Mouse (Mus musculus) forebrain, embryonic 12.5 days (tissue): ENCODE measurements around the gene Tenm2. TPM values are rescaled to one million over a fixed set of nuclear protein-coding genes. Genes with fewer than 3 reads are reported as not detected.

Source experiments
- ATAC-seq: fragments of 200-750 bp; cut with Nextera tagmentation; 2 replicates; pipeline ENCODE4 v1.8.0; 2017; ENCODE audit warnings: moderate TSS enrichment; ENCODE audit not compliant: low FRiP score
- H3K27ac ChIP-seq: fragments of 300-500 bp; sonication (generic); 2 replicates; pipeline ENCODE4 v1.5.1; 2016; ENCODE audit warnings: mild to moderate bottlenecking
- H3K27me3 ChIP-seq: fragments of 300-500 bp; sonication (generic); 2 replicates; pipeline ENCODE4 v1.6.1; 2016; ENCODE audit warnings: mild to moderate bottlenecking
- H3K36me3 ChIP-seq: fragments of 300-500 bp; sonication (generic); replicated peaks from 2 replicates; pipeline ENCODE4 v1.6.1; 2016; ENCODE audit warnings: mild to moderate bottlenecking
- H3K4me1 ChIP-seq: fragments of 300-500 bp; sonication (generic); 2 replicates; pipeline ENCODE4 v1.6.1; 2016
- H3K4me2 ChIP-seq: fragments of 300-500 bp; sonication (generic); 2 replicates; pipeline ENCODE4 v1.6.1; 2016; ENCODE audit warnings: mild to moderate bottlenecking, moderate library complexity
- H3K4me3 ChIP-seq: fragments of 300-500 bp; sonication (generic); replicated peaks from 2 replicates; pipeline ENCODE4 v1.5.1; 2016; ENCODE audit warnings: mild to moderate bottlenecking
- H3K9ac ChIP-seq: fragments of 300-500 bp; sonication (generic); 2 replicates; pipeline ENCODE4 v1.6.1; 2016; ENCODE audit warnings: mild to moderate bottlenecking
- H3K9me3 ChIP-seq: fragments of 300-500 bp; sonication (generic); 2 replicates; pipeline ENCODE4 v1.6.1; 2016
- WGBS: fragments of 180-500 bp; shearing (Covaris S2); methylation state at CpG from one replicate; pipeline ENCODE4 v1.1.7; 2016; 5-methylcytosine and 5-hydroxymethylcytosine counted together
- polyA plus RNA-seq: library from polyadenylated mRNA; unstranded; fragments of >200 nt; fragmentation: Nextera tagmentation; extraction: Ambion mirVana; gene quantifications from 2 replicates; pipeline ENCODE4 v1.2.1, GENCODE M21; 2016

The Tenm2 gene
- polyA plus RNA-seq, 1 experiment from 2014 or later: 10.9 TPM

DNA sequence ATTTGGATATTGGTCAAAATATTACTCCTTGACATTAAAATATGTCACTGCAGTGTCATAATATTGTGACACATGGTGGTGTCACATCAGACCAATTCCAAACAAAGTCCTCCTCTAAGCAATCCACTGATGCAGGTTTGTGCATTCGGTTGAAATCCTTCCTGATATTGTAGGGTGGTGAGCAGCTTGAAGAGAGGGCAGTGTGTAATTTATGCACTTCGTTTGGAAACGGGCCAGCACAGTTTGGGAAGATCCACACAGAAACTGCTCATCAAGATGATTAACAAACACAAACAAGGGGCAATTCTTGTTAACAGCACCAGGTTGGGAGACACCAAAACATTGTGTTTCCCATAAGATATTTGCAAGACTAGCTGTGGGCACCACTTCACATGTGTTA is 508.0 kb downstream of the Tenm2 start:
- Histone ChIP-seq H3K9ac (no peak overlapping the region), H3K4me1 (no peaks in the 10 kb centered on the region), H3K27me3 (no peaks in the 10 kb centered on the region), H3K27ac (no peak overlapping the region), H3K9me3 (no peaks in the 10 kb centered on the region), H3K4me3 (no peak overlapping the region), H3K4me2 (no peak overlapping the region), H3K36me3 (no peaks in the 10 kb centered on the region)
- ATAC-seq: no peak
- WGBS: 76% methylated on average over 3 of the region's 3 CpGs

DNA sequence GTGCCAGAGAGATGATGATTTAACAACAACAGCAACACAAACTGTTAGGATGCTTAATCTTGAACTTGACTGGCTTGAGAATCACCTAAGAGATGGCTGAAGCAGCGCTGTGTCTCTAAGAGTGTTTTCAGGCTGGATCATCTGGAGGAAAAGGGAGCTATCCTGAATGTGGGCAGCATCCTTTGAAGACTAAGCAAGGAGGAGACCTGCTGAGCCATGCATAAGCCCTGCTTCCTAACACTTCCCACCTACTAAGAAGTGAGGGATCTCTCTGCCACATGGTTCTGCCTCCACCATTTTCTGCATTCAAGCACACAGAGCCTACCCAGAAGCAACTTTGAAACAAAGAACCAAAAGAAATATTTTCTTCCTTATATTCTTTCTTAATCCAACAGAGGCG is 532.9 kb downstream of the Tenm2 start:
- H3K27me3 ChIP-seq: no peaks in the 10 kb centered on the region
- WGBS: 83% methylated on average over 2 of the region's 2 CpGs
- no peaks in the 10 kb centered on the region for H3K36me3 ChIP-seq
- no peak overlapping the region for H3K4me3 ChIP-seq
- no peak overlapping the region for H3K9ac ChIP-seq
- ATAC-seq: no peak
- H3K9me3 ChIP-seq: no peaks in the 10 kb centered on the region
- H3K27ac ChIP-seq: no peak overlapping the region
- H3K4me2 ChIP-seq: no peak overlapping the region
- peaks cover 18% of the 10 kb centered on the region for H3K4me1 ChIP-seq

DNA sequence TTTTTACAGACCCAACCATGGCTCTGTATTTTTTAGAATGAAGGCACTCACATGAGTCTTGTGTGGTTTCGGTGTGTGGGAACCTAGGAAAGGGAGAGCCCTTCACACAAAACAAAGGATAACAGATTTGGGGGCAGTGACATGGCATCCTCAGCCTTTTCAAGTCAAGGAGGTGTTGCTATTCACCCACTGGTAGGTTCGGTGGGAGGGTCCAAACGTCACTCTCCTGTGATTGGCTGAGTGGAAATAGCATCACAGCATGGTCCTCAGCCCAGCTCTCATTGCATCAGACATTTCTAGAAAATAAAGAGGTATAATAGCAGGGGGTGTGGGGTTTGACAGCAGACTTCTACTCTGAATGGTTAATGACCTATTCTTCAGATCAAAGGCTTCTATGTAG is 534.8 kb downstream of the Tenm2 start:
- Histone ChIP-seq H3K4me2 (no peak overlapping the region), H3K9me3 (no peaks in the 10 kb centered on the region), H3K36me3 (no peaks in the 10 kb centered on the region), H3K9ac (no peak overlapping the region), H3K4me3 (no peak overlapping the region), H3K4me1 (peaks cover 36% of the 10 kb centered on the region), H3K27me3 (no peaks in the 10 kb centered on the region), H3K27ac (no peak overlapping the region)
- WGBS: 61% methylated on average over 3 of the region's 3 CpGs
- peak; percentile 31; the same call in 1 of the 2 replicates for ATAC-seq

DNA sequence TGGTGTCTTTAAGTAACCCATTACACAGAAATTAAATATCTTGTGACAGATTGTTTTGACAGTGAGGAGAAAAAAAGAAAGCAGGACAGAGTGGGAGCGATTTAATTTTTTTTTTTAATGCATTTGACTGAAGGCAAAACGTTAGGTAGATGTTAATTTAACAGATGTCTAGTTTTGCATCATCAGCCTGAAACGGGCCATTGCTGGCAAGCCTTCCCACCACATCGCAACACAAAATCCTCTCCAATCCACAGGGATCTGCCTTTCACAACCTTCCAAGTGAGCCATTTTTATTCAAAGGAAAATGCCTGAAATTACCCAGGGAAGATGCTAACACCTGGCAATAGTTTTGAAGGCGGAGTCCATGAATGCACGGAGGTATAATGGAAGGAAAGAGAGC is 535.6 kb downstream of the Tenm2 start:
- Histone ChIP-seq H3K9me3 (no peaks in the 10 kb centered on the region), H3K4me2 (no peak overlapping the region), H3K4me3 (no peak overlapping the region), H3K27me3 (no peaks in the 10 kb centered on the region), H3K36me3 (no peaks in the 10 kb centered on the region), H3K4me1 (peaks cover 44% of the 10 kb centered on the region), H3K9ac (no peak overlapping the region), H3K27ac (no peak overlapping the region)
- ATAC-seq: no peak
- WGBS: 75% methylated on average over 6 of the region's 6 CpGs

DNA sequence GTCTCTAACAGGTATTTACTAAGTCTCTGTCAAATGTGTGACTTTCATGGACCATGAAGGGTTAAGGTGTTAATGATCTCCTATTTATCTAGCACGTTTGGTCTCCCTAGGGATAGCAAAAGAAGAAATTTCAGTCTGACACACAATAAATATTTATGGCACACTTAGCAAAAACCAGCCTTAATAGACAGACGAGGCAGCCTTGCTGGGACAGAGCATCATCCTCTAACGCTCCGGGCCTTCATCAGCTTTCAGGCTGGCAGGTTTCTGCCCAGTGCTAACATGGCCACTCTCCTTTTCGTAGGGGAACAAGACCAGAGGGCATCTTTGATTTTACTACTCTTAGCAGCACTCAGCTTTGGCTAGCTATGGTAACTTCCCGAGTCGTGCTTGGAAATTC is 537.5 kb downstream of the Tenm2 start:
- Histone ChIP-seq H3K4me2 (no peak overlapping the region), H3K4me1 (peaks cover 55% of the 10 kb centered on the region)

DNA sequence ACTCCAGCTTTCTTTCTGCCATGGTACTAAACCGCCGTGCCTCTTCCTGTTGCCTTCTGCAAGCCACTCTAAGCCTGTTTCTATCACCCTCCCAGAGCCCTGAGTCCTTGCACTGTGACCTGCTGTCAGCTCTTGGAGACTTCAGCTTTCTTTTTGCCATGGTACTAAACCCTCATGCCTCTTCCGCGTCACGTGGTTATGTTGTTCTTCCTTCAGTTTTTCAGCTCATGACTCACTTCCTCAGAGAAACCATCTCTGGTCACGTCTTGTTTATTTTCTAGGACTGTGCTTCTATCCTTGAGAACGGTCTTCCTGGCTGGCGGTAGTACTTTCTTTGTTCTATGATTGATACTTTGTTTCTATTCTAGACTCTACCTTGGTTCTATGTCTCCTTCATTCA is 537.9 kb downstream of the Tenm2 start:
- 59% methylated on average over 8 of the region's 8 CpGs for WGBS
- ATAC-seq: no peak
- Histone ChIP-seq H3K4me2 (peak overlapping the region; percentile 31; the same call in 1 of the 2 replicates), H3K4me1 (peaks cover 55% of the 10 kb centered on the region), H3K27me3 (no peaks in the 10 kb centered on the region), H3K4me3 (no peak overlapping the region), H3K27ac (peak overlapping the region; percentile 82), H3K9me3 (no peaks in the 10 kb centered on the region), H3K9ac (no peak overlapping the region), H3K36me3 (no peaks in the 10 kb centered on the region)

More for the DNA sequence above, 537.5 kb downstream of the Tenm2 start:
- WGBS: 63% methylated on average over 7 of the region's 7 CpGs
- H3K9ac ChIP-seq: no peak overlapping the region
- no peak overlapping the region for H3K4me3 ChIP-seq
- H3K27me3 ChIP-seq: no peaks in the 10 kb centered on the region
- H3K27ac ChIP-seq: no peak overlapping the region
- no peak for ATAC-seq
- H3K36me3 ChIP-seq: no peaks in the 10 kb centered on the region
- H3K9me3 ChIP-seq: no peaks in the 10 kb centered on the region

DNA sequence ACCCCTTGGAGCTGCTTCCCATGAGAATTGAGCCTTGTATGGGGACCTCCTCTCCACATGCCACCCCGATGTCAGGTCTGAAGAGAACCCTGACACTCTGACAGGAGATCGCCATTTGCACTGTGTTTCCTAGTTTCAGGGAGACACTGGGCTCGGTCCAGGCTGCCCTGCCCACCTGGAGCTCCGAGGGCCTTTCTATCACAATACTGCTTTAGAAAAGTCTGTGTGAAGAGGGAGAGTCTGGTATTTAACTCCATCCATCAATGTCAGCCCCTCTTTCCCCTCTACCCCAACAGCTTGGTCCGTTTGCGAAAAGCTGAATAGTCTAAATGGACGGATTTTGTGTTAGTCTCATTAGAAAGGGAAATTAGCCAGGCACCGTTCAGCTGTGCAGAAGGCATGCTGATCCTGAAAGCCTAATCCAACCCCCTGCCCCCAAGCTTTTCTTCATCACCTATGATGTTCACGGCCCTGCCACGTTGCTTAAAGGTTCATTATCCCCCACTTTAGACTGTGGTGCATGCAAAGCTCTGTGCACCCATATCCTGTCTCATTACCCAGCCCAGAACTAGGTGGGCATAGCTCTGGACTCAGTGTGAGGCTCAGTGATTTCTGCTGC is 538.6 kb downstream of the Tenm2 start:
- H3K4me1 ChIP-seq: peaks cover 55% of the 10 kb centered on the region
- ATAC-seq: peak; percentile 90
- H3K9me3 ChIP-seq: no peaks in the 10 kb centered on the region
- H3K4me3 ChIP-seq: no peak overlapping the region
- H3K4me2 ChIP-seq: peak overlapping the region; percentile 37
- H3K36me3 ChIP-seq: no peaks in the 10 kb centered on the region
- H3K27me3 ChIP-seq: no peaks in the 10 kb centered on the region
- 10% methylated on average over 10 of the region's 10 CpGs for WGBS
- no peak overlapping the region for H3K9ac ChIP-seq
- peak overlapping the region; percentile 82 for H3K27ac ChIP-seq

DNA sequence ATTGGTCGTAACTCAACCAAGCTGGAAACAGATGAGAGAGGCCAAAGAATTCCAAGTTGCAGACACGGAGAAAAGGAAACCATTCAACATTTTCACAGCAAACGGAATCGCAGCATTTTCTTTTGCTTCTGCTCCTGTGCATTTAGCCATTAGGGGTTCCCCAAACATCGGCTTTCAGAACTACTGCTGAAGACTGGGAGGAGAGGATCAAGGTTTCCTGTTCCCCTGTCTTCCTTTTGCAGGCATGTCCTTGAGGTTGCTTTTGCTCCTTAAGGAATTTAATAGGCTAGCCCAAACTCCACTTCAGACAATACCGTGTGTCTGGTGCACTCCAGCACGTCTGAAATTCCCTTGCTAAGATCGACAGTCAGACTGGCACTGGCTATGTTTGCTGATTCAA is 541.0 kb downstream of the Tenm2 start:
- H3K9ac ChIP-seq: no peak overlapping the region
- H3K9me3 ChIP-seq: no peaks in the 10 kb centered on the region
- no peak overlapping the region for H3K4me2 ChIP-seq
- H3K27ac ChIP-seq: no peak overlapping the region; the same call in 1 of the 2 replicates
- WGBS: 42% methylated on average over 8 of the region's 8 CpGs
- no peaks in the 10 kb centered on the region for H3K36me3 ChIP-seq
- H3K4me3 ChIP-seq: no peak overlapping the region
- no peak for ATAC-seq
- H3K4me1 ChIP-seq: peaks cover 45% of the 10 kb centered on the region
- no peaks in the 10 kb centered on the region for H3K27me3 ChIP-seq

DNA sequence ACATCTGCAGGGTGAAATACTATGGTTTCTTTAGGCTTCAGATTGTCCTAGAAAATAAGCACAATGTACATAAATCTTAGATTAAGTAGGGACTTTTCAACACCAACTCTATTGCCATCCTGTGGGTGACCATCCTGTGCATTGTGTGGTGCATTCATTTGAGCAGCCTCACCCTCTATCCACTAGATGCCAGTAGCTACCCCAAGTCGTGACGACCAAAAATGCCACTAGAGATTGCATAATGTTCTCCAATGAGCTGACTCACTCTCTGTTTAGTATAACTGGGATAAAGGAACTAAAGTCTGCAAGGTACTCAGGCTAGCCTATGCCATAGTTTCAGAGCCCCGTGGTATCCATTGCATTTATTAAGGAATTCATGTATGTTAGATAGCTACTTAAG is 543.1 kb downstream of the Tenm2 start:
- 78% methylated on average over 3 of the region's 3 CpGs for WGBS
- Histone ChIP-seq H3K4me2 (no peak overlapping the region), H3K4me1 (peaks cover 34% of the 10 kb centered on the region), H3K36me3 (no peaks in the 10 kb centered on the region), H3K4me3 (no peak overlapping the region), H3K27me3 (no peaks in the 10 kb centered on the region), H3K27ac (no peak overlapping the region), H3K9me3 (no peaks in the 10 kb centered on the region), H3K9ac (no peak overlapping the region)
- no peak for ATAC-seq

DNA sequence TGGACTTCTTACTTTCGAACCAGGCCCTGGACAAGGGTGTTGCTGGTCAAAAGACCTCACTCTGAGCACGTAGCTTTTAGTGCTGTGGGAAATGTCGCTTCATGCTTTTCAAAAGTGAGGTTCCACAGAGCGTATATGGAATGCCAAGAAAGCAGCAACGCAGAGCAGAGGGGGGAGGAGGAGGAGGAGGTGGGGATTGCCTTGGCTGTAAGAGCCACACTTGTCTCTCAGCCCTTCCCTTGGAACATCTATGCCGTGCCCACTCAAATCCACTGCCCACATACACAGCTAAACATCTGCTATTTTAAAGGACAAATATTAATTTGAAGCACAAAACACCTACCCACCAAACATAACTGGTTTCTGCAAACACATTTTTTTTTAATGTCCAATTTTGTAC is 544.9 kb downstream of the Tenm2 start:
- Histone ChIP-seq H3K4me2 (no peak overlapping the region), H3K27me3 (no peaks in the 10 kb centered on the region), H3K36me3 (no peaks in the 10 kb centered on the region), H3K4me3 (no peak overlapping the region), H3K9ac (no peak overlapping the region), H3K4me1 (peaks cover 27% of the 10 kb centered on the region), H3K27ac (no peak overlapping the region), H3K9me3 (no peaks in the 10 kb centered on the region)
- ATAC-seq: no peak
- 77% methylated on average over 6 of the region's 6 CpGs for WGBS

DNA sequence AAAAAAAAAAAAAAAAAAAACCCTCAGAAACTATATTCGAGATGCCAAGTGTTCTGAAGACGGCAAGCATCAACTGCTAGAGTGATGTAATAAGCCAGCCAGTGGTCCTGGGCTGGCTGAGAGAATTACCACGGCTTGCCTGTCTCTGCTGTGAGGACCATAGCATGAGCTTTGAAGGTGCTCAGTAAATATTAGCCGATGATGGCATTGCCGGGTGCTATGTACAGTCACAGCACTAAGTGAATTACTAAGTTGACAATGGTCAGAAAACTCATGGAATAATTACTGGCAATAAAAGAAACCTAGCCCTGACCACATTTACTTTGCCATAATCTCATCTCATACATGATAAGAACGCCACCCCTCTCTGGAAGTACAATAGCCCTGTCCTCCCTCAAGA is 549.5 kb downstream of the Tenm2 start:
- 69% methylated on average over 6 of the region's 6 CpGs for WGBS
- no peak for ATAC-seq
- H3K4me3 ChIP-seq: no peak overlapping the region

DNA sequence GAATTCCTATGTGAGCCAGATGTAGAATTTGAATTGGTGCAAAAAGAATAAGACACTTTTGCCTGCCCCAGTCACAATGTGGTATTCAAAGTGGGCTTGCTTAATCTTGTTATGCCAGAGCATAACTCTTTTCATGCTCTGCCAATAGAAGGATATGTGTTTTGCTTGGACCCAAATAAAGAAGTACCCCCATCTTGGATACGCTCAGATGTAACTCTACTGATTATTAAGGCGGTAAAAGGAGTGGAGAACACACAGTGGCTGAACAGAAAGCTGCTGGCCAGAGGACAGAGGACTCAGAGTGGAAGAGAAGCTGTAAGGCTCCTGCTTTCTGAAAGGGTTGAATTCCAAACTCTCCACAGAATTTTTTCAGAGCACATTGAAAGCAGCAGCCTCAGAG is 556.4 kb downstream of the Tenm2 start:
- peaks cover 26% of the 10 kb centered on the region for H3K4me1 ChIP-seq
- WGBS: 37% methylated on average over 2 of the region's 2 CpGs
- no peak for ATAC-seq
- H3K27ac ChIP-seq: no peak overlapping the region
- no peak overlapping the region for H3K4me3 ChIP-seq
- no peak overlapping the region for H3K9ac ChIP-seq
- H3K4me2 ChIP-seq: no peak overlapping the region
- H3K27me3 ChIP-seq: peaks cover 6% of the 10 kb centered on the region; the same call in 1 of the 2 replicates
- H3K9me3 ChIP-seq: no peaks in the 10 kb centered on the region
- H3K36me3 ChIP-seq: no peaks in the 10 kb centered on the region

More for the DNA sequence above, 549.5 kb downstream of the Tenm2 start:
- no peak overlapping the region for H3K27ac ChIP-seq
- no peaks in the 10 kb centered on the region for H3K9me3 ChIP-seq
- 0 out of 2 replicates have a peak, but pooled peaks cover 2% of the 10 kb centered on the region for H3K27me3 ChIP-seq
- H3K9ac ChIP-seq: no peak overlapping the region
- H3K36me3 ChIP-seq: no peaks in the 10 kb centered on the region
- H3K4me2 ChIP-seq: no peak overlapping the region
- peaks cover 10% of the 10 kb centered on the region; the same call in 1 of the 2 replicates for H3K4me1 ChIP-seq

DNA sequence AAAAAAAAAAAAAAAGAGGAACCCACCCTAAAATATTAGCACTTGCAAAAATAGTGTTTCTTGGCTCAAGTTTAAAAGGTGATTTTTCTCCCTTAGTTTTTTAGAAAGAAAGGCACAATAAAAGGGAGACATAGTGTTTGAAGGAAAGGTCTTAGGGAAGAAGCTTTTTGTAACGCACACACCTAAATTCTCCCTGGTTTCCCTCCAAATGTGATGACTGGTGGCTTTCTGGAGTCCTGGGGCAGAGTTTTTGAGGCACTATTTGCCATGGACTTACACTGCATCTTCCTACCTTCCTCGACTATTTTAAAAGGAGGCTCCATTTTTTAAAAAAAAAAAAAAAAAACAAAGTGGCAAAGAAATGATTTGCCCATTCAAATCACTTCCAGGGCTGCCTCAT is 557.2 kb downstream of the Tenm2 start:
- H3K36me3 ChIP-seq: no peaks in the 10 kb centered on the region
- H3K27me3 ChIP-seq: peaks cover 6% of the 10 kb centered on the region; the same call in 1 of the 2 replicates
- H3K4me1 ChIP-seq: peaks cover 31% of the 10 kb centered on the region
- peak overlapping the region; percentile 62; the same call in 1 of the 2 replicates for H3K4me2 ChIP-seq
- 21% methylated on average over 2 of the region's 2 CpGs for WGBS
- ATAC-seq: no peak
- no peak overlapping the region for H3K9ac ChIP-seq
- no peaks in the 10 kb centered on the region for H3K9me3 ChIP-seq
- 0 out of 2 replicates have a peak overlapping the region, but pooled peaks have one; percentile 95 for H3K27ac ChIP-seq
- H3K4me3 ChIP-seq: no peak overlapping the region
